Mouse (Mus musculus) kidney, adult 8-10 months (tissue): ENCODE measurements around the gene Slc50a1.

Source experiments
- DNase-seq, 2 experiments: peaks; one replicate each; pipeline ENCODE4 v3.0.0; 2022

Slc50a1 gene

GRCm38 (mm10) chr3:89260211-89260610, 10.2 kb downstream of the Slc50a1 start:
- DNase-seq, result no peak

DNA sequence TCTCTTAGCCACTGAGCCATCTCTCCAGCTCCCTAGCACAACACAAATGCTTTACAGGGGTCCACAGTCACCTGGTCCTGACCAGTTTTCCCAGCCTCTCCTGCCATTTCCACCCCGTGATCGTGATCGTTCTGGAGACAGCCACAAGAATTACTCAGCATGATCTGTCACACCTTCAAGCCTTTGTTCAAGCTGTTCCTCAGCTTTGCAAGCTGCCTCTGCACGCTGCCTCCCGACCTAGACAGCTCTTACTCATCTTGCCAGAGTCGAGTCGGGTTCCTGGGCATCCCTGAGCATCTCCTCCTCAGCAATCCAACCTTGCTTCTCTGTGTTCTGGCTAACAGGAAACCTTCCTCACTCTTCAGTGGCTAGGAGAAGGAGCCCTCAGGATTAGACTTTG, 11.3 kb downstream of the Slc50a1 start, which contains the start of gene Dpm3:
TSS of gene Dpm3 (plus strand) at position 283 of the 400 bp plus-strand sequence.
- no peak for DNase-seq

DNA sequence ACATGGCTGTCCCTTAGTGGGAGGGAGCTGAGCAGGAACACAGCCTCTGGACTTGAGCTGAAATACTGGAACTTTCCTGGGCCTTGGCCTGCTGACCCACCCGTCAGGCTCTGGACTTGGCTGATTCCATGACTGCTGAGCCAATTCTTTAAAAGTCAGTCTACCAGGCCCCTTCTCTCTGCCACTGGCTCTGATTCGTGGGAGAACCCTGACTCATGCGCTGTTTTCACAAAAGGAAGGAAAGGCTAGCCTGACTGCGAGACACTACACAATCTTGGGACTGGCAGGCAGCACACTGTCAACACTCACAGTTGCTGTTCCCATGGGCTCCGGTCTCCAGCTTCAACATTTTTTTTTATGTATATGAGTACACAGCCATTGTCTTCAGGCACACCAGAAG, 14.2 kb downstream of the Slc50a1 start:
- no peak for DNase-seq

- DNase-seq, result no peak
Observed at GRCm38 (mm10) chr3:89254994-89255393, 15.4 kb downstream of the Slc50a1 start.

DNA sequence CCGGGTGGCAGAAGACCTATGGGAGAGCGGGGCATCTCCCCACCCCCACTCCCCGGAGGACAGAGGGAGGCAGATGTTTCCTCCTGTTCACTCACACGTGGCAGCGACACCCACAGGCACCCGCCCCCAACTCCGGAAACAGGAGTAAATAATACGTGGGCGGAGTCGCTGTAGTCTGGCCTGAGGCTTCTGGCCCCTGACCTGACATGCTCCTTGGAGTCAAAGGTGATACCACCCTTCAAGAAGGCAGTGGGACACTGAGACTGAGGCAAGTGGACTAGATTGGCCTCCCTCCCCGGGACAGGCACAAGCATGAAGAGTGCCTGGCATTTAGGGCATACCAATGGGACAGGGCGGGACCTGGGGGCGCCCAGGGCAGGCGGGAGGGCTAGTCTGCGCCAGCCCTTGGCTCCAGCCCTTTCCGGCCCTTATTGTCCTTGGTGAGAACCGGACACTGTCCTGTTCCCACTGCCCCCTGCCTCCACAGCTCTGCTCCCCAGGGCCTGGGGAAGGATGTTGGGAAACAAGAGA, 18.9 kb downstream of the Slc50a1 start:
- peak; percentile 69 to 77 for DNase-seq

GRCm38 (mm10) chr3:89250435-89251040, 19.8 kb downstream of the Slc50a1 start:
- DNase-seq, result peak; percentile 85 to 88

- DNase-seq, result no peak
Observed at GRCm38 (mm10) chr3:89247466-89247865, 22.9 kb downstream of the Slc50a1 start.

- DNase-seq, result peak; percentile 89
Observed at GRCm38 (mm10) chr3:89246261-89247100, 23.9 kb downstream of the Slc50a1 start, which contains the start of gene Trim46. Trim46 (minus strand) TSS chr3:89246309.

DNA sequence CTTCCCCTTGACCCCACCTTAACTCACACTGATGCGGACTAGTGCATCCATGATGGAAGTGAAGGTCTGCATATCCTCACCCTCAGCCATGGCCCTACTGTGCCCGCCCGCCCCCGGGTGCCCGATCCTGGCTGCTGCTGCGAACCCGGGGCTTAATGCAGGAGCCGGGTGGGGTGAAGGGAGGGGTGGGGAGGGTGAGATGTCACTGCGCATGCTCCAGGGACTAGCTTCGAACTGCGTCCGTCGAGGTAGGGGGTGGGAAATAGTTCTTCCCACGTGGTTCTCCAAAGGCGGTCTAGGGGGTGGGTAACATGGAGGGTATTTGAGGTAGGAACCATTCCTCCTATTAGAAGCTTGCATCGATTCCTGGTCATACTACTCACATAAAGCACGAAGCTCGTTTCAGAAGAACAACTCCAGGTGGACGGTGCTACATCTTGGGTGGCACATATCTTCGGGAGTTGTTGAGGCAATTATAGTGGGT, 24.6 kb downstream of the Slc50a1 start, which contains the start of gene Krtcap2:
TSS of gene Krtcap2 (plus strand) at position 279 of the 484 bp plus-strand sequence.
- no peak for DNase-seq

GRCm38 (mm10) chr3:89244982-89245687, 25.2 kb downstream of the Slc50a1 start:
- DNase-seq, result no peak

- peak; percentile 49 to 56 for DNase-seq
Observed at GRCm38 (mm10) chr3:89244158-89244981, 26.0 kb downstream of the Slc50a1 start.

- peak; percentile 64 to 66 for DNase-seq
Observed at GRCm38 (mm10) chr3:89243609-89244008, 26.8 kb downstream of the Slc50a1 start.

DNA sequence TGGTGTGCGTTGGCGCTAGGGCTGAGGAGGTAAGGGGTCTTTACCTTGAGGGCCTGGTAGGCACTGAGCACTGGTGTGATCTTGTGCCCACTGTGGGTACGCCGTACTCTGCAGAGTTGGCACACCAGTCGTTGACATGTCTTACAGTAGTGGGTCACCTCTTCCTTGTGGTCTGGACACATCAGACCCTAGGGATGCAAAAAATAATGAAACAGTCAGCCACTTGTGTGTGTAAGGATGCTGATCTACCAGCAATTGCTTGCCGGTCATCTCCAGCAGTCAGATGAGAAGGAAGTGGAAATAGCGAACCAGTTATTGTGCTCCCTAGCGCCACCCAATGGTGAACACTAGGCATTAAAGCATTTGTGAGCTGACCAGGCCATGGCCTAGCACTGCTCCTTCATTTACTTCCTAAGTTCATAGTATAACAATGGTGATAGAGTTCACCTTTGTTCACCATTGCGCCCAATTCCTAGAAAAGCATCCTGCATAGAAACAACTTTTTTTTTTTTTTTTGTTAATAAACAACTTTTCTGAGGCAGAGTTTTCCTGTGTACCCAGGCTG, 28.0 kb downstream of the Slc50a1 start:
- peak; percentile 73 to 78 for DNase-seq

- DNase-seq, result no peak
Observed at GRCm38 (mm10) chr3:89238494-89238893, 31.9 kb downstream of the Slc50a1 start.

DNA sequence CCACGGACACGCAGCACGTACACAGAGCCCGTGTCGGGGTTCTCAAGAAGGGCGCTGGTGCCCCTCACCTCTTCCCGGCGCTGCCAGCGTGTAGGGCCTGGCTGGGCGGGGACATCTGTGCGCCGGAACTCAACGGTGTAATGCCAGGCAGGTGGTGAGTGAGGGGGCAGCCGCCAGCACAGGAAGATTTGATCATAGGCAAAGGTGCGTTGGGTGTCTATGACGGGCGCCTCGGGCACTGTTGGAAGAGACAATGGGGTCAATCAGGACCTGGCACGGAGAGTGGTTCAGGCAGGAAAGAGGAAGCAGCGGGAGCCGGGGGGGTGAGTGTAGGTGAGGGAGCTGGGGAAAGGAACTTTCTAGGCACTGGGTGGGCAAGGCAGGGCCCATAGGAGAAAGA, 32.7 kb downstream of the Slc50a1 start:
- DNase-seq, result no peak

DNA sequence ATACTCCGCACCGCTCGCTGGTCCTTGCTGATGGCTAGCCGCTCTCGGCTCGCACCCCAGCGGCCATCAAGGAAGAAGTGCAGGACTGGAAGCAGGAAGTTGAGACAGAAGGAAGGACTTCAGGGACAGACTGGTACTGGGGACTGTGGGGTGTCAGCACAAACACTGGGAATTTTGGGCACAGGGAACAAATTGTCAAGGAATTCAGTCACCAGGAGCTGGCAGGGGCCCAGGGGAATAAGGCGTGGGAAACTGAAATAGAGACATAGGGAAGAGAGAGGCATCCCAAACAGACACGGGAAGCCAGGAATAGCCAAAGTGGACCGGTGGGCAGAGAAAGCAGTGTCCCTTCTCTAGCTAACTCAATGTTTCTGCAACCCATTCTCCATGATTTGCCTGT, 33.9 kb downstream of the Slc50a1 start:
- no peak for DNase-seq

DNA sequence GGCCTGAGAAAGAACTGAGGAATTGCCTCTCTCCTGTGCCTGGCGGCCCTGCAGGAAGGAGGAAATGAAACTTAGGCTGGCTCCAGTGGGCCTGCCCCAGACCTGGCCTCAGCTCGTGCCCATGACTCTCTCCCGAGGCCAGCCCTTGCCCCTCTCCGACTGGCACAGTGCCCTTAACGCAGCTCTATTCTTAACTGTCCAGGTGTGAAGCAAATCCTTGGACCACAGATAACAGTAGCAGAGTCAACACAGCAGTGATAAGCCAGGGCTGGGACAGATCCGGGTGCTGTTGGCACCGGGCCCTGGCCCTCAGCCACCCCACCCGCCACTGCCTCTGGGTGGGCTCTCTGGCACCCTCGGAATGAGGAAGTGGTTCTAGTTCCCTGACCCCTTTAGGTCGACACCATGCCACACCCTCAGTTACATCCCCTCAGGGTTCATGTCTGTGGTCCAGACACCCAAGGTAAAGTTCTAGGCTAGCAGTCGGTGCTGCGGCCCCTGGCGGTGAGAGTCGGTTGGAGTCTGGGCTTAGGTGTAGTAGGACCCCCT, 36.7 kb downstream of the Slc50a1 start:
- DNase-seq, result no peak

DNA sequence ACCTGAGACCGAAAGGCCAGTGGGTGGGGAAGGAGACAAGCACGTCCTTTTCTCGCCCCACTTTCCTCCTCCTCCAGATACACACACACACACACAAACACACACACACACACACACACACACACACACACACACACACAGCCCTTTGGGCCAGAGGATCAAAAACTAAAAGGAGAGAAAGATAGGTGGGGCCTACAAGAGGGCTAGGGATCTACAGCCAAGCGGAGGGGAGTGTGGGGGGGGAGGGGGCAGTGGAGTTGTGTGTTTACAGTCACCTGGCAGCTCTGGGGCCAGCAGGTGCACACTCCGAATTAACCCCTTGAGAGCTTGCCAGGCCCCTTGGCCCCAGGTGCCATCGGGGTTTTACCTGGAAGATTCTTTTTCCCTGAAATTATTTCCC, 37.8 kb downstream of the Slc50a1 start:
- no peak for DNase-seq

DNA sequence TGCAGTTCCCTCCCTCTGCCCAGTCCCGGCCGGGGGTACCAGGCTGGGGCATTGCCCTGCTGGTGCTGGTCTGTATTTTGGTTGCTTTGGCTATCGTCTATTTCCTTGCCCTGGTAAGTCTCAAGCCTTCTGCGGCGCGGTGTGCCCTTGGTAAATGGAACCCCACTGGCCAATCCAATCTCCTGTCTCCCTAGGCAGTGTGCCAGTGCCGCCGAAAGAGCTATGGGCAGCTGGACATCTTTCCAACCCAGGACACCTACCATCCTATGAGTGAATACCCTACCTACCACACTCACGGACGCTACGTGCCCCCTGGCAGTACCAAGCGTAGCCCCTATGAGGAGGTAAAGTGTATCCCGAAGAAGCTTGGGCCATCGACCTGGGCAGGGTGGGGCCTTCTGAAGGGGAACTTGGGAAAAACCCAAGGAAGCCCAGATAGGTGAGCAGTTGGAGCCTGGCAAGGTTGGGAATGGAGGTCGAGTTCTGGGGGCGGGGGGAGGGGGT, 38.5 kb downstream of the Slc50a1 start:
- DNase-seq, result no peak

GRCm38 (mm10) chr3:89231345-89231744, 39.0 kb downstream of the Slc50a1 start:
- no peak for DNase-seq

DNA sequence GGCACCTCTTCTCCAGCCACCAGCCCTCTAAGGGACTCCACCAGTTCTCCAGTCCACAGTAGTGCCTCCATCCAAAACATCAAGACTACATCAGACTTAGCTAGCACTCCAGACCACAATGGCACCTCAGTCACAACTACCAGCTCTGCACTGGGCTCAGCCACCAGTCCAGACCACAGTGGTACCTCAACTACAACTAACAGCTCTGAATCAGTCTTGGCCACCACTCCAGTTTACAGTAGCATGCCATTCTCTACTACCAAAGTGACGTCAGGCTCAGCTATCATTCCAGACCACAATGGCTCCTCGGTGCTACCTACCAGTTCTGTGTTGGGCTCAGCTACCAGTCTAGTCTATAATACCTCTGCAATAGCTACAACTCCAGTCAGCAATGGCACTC, 39.8 kb downstream of the Slc50a1 start:
- no peak for DNase-seq
